Mouse (Mus musculus): Measurements from ENCODE around the gene Tlx2. TPM values are rescaled to one million over a fixed set of nuclear protein-coding genes. Genes with fewer than 3 reads are reported as not detected.

Gene Tlx2
- polyA plus RNA-seq (2012; rRNA removed), result 0.34 and 0.36 TPM in 2 replicates

- DNase-seq, result no peak
- Histone ChIP-seq H3K4me3 (ENCODE audit: insufficient read depth, low read depth, low read length) (no peak within 1 kb of the TSS), H3K27ac (ENCODE audit: insufficient read depth, low read depth, low read length) (no peak within 1 kb of the TSS), H3K4me1 (ENCODE audit: control insufficient read depth, insufficient read depth, low read length) (no peaks in the 10 kb centered on the region), H3K36me3 (ENCODE audit: control insufficient read depth, insufficient read depth, low read length) (no peaks in the 10 kb centered on the region), H3K27me3 (replicated peaks; ENCODE audit: control insufficient read depth, insufficient read depth, low read length) (peaks cover 23% of the 10 kb centered on the region)
- TF ChIP-seq CTCF (conservative IDR thresholded peaks at IDR 0.05; ENCODE audit: insufficient read depth, insufficient read length, low read depth, low read length) (no peak), POLR2A (IDR thresholded peaks at IDR 0.05; ENCODE audit: low read depth, low read length) (no peak)
- WGBS, result 1% methylated on average over 10 of the region's 10 CpGs
Observed at GRCm38 (mm10) chr6:83070247-83070310, at the start of gene Tlx2. Tlx2 (minus strand) TSS chr6:83070293.

- 51% methylated on average over 7 of the region's 7 CpGs for WGBS
- Histone ChIP-seq H3K27me3 (replicated peaks; ENCODE audit: control insufficient read depth, insufficient read depth, low read length) (no peaks in the 10 kb centered on the region), H3K27ac (ENCODE audit: insufficient read depth, low read depth, low read length) (no peak overlapping the region), H3K36me3 (ENCODE audit: control insufficient read depth, insufficient read depth, low read length) (no peaks in the 10 kb centered on the region), H3K4me1 (ENCODE audit: control insufficient read depth, insufficient read depth, low read length) (peaks cover 13% of the 10 kb centered on the region; the same call in 1 of the 2 replicates), H3K4me3 (ENCODE audit: insufficient read depth, low read depth, low read length) (no peak overlapping the region)
- DNase-seq, result no peak
- TF ChIP-seq POLR2A (IDR thresholded peaks at IDR 0.05; ENCODE audit: low read depth, low read length), result no peak
- no peak for TF ChIP-seq CTCF (conservative IDR thresholded peaks at IDR 0.05; ENCODE audit: insufficient read depth, insufficient read length, low read depth, low read length)
Observed at GRCm38 (mm10) chr6:83119734-83120051, 49.6 kb upstream of the Tlx2 start.

- DNase-seq, result no peak
- H3K27ac ChIP-seq (ENCODE audit: insufficient read depth, low read depth, low read length), result no peak overlapping the region
- H3K4me1 ChIP-seq (ENCODE audit: control insufficient read depth, insufficient read depth, low read length), result peaks cover 13% of the 10 kb centered on the region; the same call in 1 of the 2 replicates
- no peaks in the 10 kb centered on the region for H3K36me3 ChIP-seq (ENCODE audit: control insufficient read depth, insufficient read depth, low read length)
- 59% methylated on average over 14 of the region's 14 CpGs for WGBS
- H3K4me3 ChIP-seq (ENCODE audit: insufficient read depth, low read depth, low read length), result no peak overlapping the region
- TF ChIP-seq POLR2A (IDR thresholded peaks at IDR 0.05; ENCODE audit: low read depth, low read length), result peak; percentile 10
- TF ChIP-seq CTCF (conservative IDR thresholded peaks at IDR 0.05; ENCODE audit: insufficient read depth, insufficient read length, low read depth, low read length), result no peak
- H3K27me3 ChIP-seq (replicated peaks; ENCODE audit: control insufficient read depth, insufficient read depth, low read length), result no peaks in the 10 kb centered on the region
Observed at GRCm38 (mm10) chr6:83118825-83119733, 49.0 kb upstream of the Tlx2 start.

DNA sequence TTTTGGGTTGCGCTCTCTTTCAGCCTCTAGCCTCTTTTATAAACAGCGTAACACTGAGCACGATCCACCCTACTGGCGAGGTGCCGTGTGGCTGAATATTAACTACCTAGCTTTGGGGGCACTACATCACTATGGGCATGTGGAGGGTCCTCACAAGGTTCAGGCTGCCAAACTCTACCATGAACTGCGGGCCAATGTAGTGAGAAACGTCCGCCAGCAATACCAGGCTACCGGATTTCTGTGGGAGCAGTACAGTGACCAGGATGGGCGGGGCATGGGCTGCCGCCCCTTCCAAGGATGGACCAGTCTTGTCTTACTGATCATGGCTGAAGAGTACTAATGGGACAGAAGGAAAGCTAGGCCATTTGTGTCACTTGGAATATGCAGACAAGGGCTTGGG is 48.3 kb upstream of the Tlx2 start:
- DNase-seq, result no peak
- Histone ChIP-seq H3K4me3 (ENCODE audit: insufficient read depth, low read depth, low read length) (no peak overlapping the region), H3K27me3 (replicated peaks; ENCODE audit: control insufficient read depth, insufficient read depth, low read length) (no peaks in the 10 kb centered on the region), H3K4me1 (ENCODE audit: control insufficient read depth, insufficient read depth, low read length) (peaks cover 13% of the 10 kb centered on the region; the same call in 1 of the 2 replicates), H3K36me3 (ENCODE audit: control insufficient read depth, insufficient read depth, low read length) (no peaks in the 10 kb centered on the region), H3K27ac (ENCODE audit: insufficient read depth, low read depth, low read length) (no peak overlapping the region)
- WGBS, result 79% methylated on average over 11 of the region's 11 CpGs
- TF ChIP-seq POLR2A (IDR thresholded peaks at IDR 0.05; ENCODE audit: low read depth, low read length) (no peak), CTCF (conservative IDR thresholded peaks at IDR 0.05; ENCODE audit: insufficient read depth, insufficient read length, low read depth, low read length) (no peak)

DNA sequence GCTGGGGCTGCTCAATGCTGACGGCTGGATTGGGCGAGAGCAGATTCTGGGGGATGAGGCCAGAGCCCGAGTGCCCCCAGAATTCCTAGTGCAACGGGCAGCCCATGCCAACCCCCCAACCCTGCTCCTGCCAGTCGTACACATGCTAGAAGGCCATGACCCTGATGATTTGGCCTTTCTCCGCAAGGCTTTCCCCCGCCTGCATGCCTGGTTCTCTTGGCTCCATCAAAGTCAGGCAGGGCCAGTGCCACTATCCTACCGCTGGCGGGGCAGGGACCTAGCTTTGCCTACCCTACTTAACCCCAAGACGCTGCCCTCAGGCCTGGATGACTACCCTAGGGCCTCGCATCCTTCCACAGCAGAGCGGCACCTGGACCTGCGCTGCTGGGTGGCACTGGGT is 47.5 kb upstream of the Tlx2 start:
- no peak for DNase-seq
- H3K4me1 ChIP-seq (ENCODE audit: control insufficient read depth, insufficient read depth, low read length), result peaks cover 13% of the 10 kb centered on the region; the same call in 1 of the 2 replicates

DNA sequence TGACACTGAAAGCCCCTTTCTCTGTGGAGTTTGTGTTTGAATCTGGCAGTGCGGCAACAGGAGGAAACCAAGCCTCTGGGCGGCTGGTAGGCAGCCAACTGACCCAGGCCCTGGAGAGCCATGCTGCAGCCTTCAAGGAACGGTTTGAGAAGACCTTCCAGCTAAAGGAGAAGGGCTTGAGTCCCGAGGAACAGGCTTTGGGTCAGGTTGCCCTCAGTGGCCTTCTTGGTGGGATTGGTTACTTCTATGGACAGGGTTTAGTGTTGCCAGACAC is 47.0 kb upstream of the Tlx2 start:
- no peak overlapping the region for H3K27ac ChIP-seq (ENCODE audit: insufficient read depth, low read depth, low read length)
- peaks cover 13% of the 10 kb centered on the region; the same call in 1 of the 2 replicates for H3K4me1 ChIP-seq (ENCODE audit: control insufficient read depth, insufficient read depth, low read length)
- 83% methylated on average over 4 of the region's 4 CpGs for WGBS
- TF ChIP-seq POLR2A (IDR thresholded peaks at IDR 0.05; ENCODE audit: low read depth, low read length) (no peak), CTCF (conservative IDR thresholded peaks at IDR 0.05; ENCODE audit: insufficient read depth, insufficient read length, low read depth, low read length) (no peak)
- no peaks in the 10 kb centered on the region for H3K36me3 ChIP-seq (ENCODE audit: control insufficient read depth, insufficient read depth, low read length)
- no peak overlapping the region for H3K4me3 ChIP-seq (ENCODE audit: insufficient read depth, low read depth, low read length)
- H3K27me3 ChIP-seq (replicated peaks; ENCODE audit: control insufficient read depth, insufficient read depth, low read length), result no peaks in the 10 kb centered on the region
- DNase-seq, result no peak

More for the DNA sequence above, 47.5 kb upstream of the Tlx2 start:
- Histone ChIP-seq H3K36me3 (ENCODE audit: control insufficient read depth, insufficient read depth, low read length) (no peaks in the 10 kb centered on the region), H3K4me3 (ENCODE audit: insufficient read depth, low read depth, low read length) (no peak overlapping the region), H3K27me3 (replicated peaks; ENCODE audit: control insufficient read depth, insufficient read depth, low read length) (no peaks in the 10 kb centered on the region), H3K27ac (ENCODE audit: insufficient read depth, low read depth, low read length) (no peak overlapping the region)
- TF ChIP-seq POLR2A (IDR thresholded peaks at IDR 0.05; ENCODE audit: low read depth, low read length) (no peak), CTCF (conservative IDR thresholded peaks at IDR 0.05; ENCODE audit: insufficient read depth, insufficient read length, low read depth, low read length) (no peak)
- WGBS, result 90% methylated on average over 13 of the region's 13 CpGs

DNA sequence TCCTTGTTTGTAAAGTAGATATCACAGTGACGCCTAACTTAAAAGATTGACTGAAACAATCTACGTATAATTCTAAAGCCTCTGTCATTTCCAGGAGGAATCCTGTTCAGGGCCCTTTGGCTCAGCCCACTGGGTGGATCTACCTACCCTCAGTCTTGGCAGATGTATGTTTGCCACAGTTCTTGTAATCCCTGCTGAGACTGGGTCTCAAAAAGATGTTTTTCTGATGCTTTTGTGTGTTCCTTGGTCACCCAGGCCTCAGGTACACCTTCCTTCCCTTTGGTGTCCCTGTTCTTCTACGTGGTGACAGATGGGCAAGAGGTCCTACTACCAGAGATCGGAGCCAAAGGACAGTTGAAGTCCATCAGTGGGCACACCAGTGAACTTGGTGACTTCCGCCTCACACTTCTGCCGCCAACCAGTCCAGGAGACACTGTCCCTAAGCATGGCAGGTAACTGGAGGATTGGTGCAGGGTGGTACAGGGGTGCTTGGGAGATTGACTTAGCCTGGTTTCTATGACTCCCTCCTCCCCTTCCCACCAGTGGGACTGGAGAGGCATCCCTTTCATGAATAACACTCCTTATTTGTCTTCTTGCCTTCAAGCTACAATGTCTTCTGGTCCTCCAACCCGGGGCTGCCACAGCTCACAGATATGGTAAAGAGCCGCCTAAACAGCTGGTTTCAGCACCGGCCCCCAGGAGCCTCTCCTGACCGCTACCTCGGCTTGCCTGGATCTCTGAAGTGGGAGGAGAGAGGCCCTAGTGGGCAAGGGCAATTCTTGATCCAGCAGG is 46.5 kb upstream of the Tlx2 start:
- no peaks in the 10 kb centered on the region for H3K27me3 ChIP-seq (replicated peaks; ENCODE audit: control insufficient read depth, insufficient read depth, low read length)
- H3K36me3 ChIP-seq (ENCODE audit: control insufficient read depth, insufficient read depth, low read length), result no peaks in the 10 kb centered on the region
- no peak overlapping the region for H3K27ac ChIP-seq (ENCODE audit: insufficient read depth, low read depth, low read length)
- H3K4me3 ChIP-seq (ENCODE audit: insufficient read depth, low read depth, low read length), result peak overlapping the region; percentile 97; the same call in 1 of the 2 replicates
- no peak for DNase-seq
- TF ChIP-seq POLR2A (IDR thresholded peaks at IDR 0.05; ENCODE audit: low read depth, low read length) (no peak), CTCF (conservative IDR thresholded peaks at IDR 0.05; ENCODE audit: insufficient read depth, insufficient read length, low read depth, low read length) (no peak)
- H3K4me1 ChIP-seq (ENCODE audit: control insufficient read depth, insufficient read depth, low read length), result peaks cover 13% of the 10 kb centered on the region; the same call in 1 of the 2 replicates
- 72% methylated on average over 11 of the region's 11 CpGs for WGBS
